In genomic region chr4:140103341-140104027, GRCm38 (mm10) we compare ENCODE assay signal across 10 mouse cellular contexts.
DNase-seq lines count a peak whose midpoint lies in the region; ATAC-seq and TF ChIP-seq lines count a peak whose summit lies in the region.
"Had no signal": no experiment of that assay in that cellular context is flagged by ENCODE, and none has a peak within 500 bp of the region (broad histone marks: within the 10 kb centered on the region; RNA-seq: fewer than 3 reads in every experiment).

No protein-coding gene starts in this region.

- no peaks in the 10 kb centered on the region for H3K36me3 ChIP-seq in liver, embryonic 11.5 days (ENCODE audit: control insufficient read depth, insufficient read depth, low read length)
- H3K36me3 ChIP-seq in liver, postnatal 0 days (replicated peaks; ENCODE audit: insufficient read depth, low read length) = no peaks in the 10 kb centered on the region
- no peaks in the 10 kb centered on the region for H3K36me3 ChIP-seq in embryonic facial prominence, embryonic 15.5 days
- no peaks in the 10 kb centered on the region for H3K36me3 ChIP-seq in limb, embryonic 11.5 days (ENCODE audit: control insufficient read depth, insufficient read depth, low read length)
- no peaks in the 10 kb centered on the region for H3K36me3 ChIP-seq in stomach, embryonic 15.5 days

- H3K4me3 ChIP-seq in liver, embryonic 11.5 days (ENCODE audit: low read depth, low read length) = no peak overlapping the region
- H3K4me3 ChIP-seq in liver, postnatal 0 days (ENCODE audit: low read depth, low read length) = no peak overlapping the region
- peak overlapping the region; percentile 2; the same call in 1 of the 2 replicates for H3K4me3 ChIP-seq in embryonic facial prominence, embryonic 15.5 days (replicated peaks)
- H3K4me3 ChIP-seq in limb, embryonic 11.5 days (ENCODE audit: low read depth, low read length) = no peak overlapping the region
- peak overlapping the region; percentile 23 for H3K4me3 ChIP-seq in stomach, embryonic 15.5 days (replicated peaks)

- no peak for TF ChIP-seq EP300 in liver, postnatal 0 days (IDR thresholded peaks at IDR 0.05; ENCODE audit: low read depth)

- TF ChIP-seq CTCF in liver, postnatal 0 days (IDR thresholded peaks at IDR 0.05; ENCODE audit: low read depth) = no peak

- peaks cover 33% of the 10 kb centered on the region for H3K27me3 ChIP-seq in liver, embryonic 11.5 days (replicated peaks; ENCODE audit: control insufficient read depth, insufficient read depth, low read length)
- H3K27me3 ChIP-seq in liver, postnatal 0 days (ENCODE audit: insufficient read depth, low read length) = peaks cover 12% of the 10 kb centered on the region
- peaks cover 42% of the 10 kb centered on the region for H3K27me3 ChIP-seq in embryonic facial prominence, embryonic 15.5 days
- H3K27me3 ChIP-seq in limb, embryonic 11.5 days (ENCODE audit: control insufficient read depth, insufficient read depth, low read length) = peaks cover 23% of the 10 kb centered on the region
- H3K27me3 ChIP-seq in stomach, embryonic 15.5 days (replicated peaks) = peaks cover 17% of the 10 kb centered on the region

- H3K9ac ChIP-seq in liver, embryonic 11.5 days (ENCODE audit: low read depth, low read length) = no peak overlapping the region
- H3K9ac ChIP-seq in liver, postnatal 0 days (replicated peaks) = no peak overlapping the region
- H3K9ac ChIP-seq in embryonic facial prominence, embryonic 15.5 days = no peak overlapping the region
- no peak overlapping the region for H3K9ac ChIP-seq in limb, embryonic 11.5 days (ENCODE audit: low read length)
- no peak overlapping the region for H3K9ac ChIP-seq in stomach, embryonic 15.5 days

- 4% methylated on average over 28 of the region's 28 CpGs for WGBS in liver, embryonic 11.5 days
- 7% methylated on average over 26 of the region's 28 CpGs for WGBS in liver, postnatal 0 days (ENCODE audit: insufficient replicate concordance)
- WGBS in embryonic facial prominence, embryonic 15.5 days = 2% methylated on average over 28 of the region's 28 CpGs
- 1% methylated on average over 28 of the region's 28 CpGs for WGBS in limb, embryonic 11.5 days
- 4% methylated on average over 28 of the region's 28 CpGs for WGBS in stomach, embryonic 15.5 days

- no peak for DNase-seq in liver, embryonic 11.5 days (ENCODE audit: low spot score)
- no peak for DNase-seq in liver, postnatal 0 days
- DNase-seq in limb, embryonic 11.5 days (ENCODE audit: low spot score) = peak; percentile 25
- no peak for DNase-seq in frontal cortex, postnatal 10 days (ENCODE audit: low spot score in 2 of 2)
- DNase-seq in layer of hippocampus, adult 11-12 months (ENCODE audit: low spot score) = no peak
- DNase-seq: thymus, postnatal 25 days had no signal

- H3K4me1 ChIP-seq in liver, embryonic 11.5 days (replicated peaks; ENCODE audit: control insufficient read depth, insufficient read depth, low read length) = no peaks in the 10 kb centered on the region
- no peaks in the 10 kb centered on the region for H3K4me1 ChIP-seq in liver, postnatal 0 days (ENCODE audit: insufficient read depth)
- peaks cover 12% of the 10 kb centered on the region for H3K4me1 ChIP-seq in embryonic facial prominence, embryonic 15.5 days
- H3K4me1 ChIP-seq in limb, embryonic 11.5 days (ENCODE audit: control insufficient read depth, insufficient read depth, low read length) = peaks cover under 1% of the 10 kb centered on the region; the same call in 1 of the 2 replicates
- 0 out of 2 replicates have a peak, but pooled peaks cover 11% of the 10 kb centered on the region for H3K4me1 ChIP-seq in stomach, embryonic 15.5 days

- H3K9me3 ChIP-seq in liver, embryonic 11.5 days (ENCODE audit: control insufficient read depth, low read length) = no peaks in the 10 kb centered on the region
- no peaks in the 10 kb centered on the region for H3K9me3 ChIP-seq in liver, postnatal 0 days (ENCODE audit: low read length)
- no peaks in the 10 kb centered on the region for H3K9me3 ChIP-seq in embryonic facial prominence, embryonic 15.5 days (replicated peaks)
- H3K9me3 ChIP-seq in limb, embryonic 11.5 days (ENCODE audit: control insufficient read depth, low read length) = no peaks in the 10 kb centered on the region
- H3K9me3 ChIP-seq in stomach, embryonic 15.5 days = no peaks in the 10 kb centered on the region

- H3K27ac ChIP-seq in liver, embryonic 11.5 days (ENCODE audit: low read depth, low read length) = no peak overlapping the region
- no peak overlapping the region for H3K27ac ChIP-seq in liver, postnatal 0 days (ENCODE audit: low read depth)
- no peak overlapping the region for H3K27ac ChIP-seq in embryonic facial prominence, embryonic 15.5 days (replicated peaks)
- H3K27ac ChIP-seq in limb, embryonic 11.5 days (replicated peaks; ENCODE audit: low read depth, low read length) = no peak overlapping the region
- no peak overlapping the region for H3K27ac ChIP-seq in stomach, embryonic 15.5 days

- H3K4me2 ChIP-seq in liver, embryonic 11.5 days = peak overlapping the region; percentile 13; the same call in 1 of the 2 replicates
- no peak overlapping the region for H3K4me2 ChIP-seq in liver, postnatal 0 days (ENCODE audit: low read depth, low read length)
- H3K4me2 ChIP-seq in embryonic facial prominence, embryonic 15.5 days (replicated peaks) = peak overlapping the region; percentile 23
- no peak overlapping the region for H3K4me2 ChIP-seq in limb, embryonic 11.5 days (ENCODE audit: low read depth, severe bottlenecking)
- peak overlapping the region; percentile 40 for H3K4me2 ChIP-seq in stomach, embryonic 15.5 days

- ATAC-seq in liver, embryonic 11.5 days (replicated peaks; ENCODE audit: low FRiP score) = no peak
- no peak for ATAC-seq in liver, postnatal 0 days
- ATAC-seq in embryonic facial prominence, embryonic 15.5 days (ENCODE audit: insufficient number of reproducible peaks, low FRiP score, low TSS enrichment, low read depth) = no peak
- no peak for ATAC-seq in limb, embryonic 11.5 days (ENCODE audit: insufficient number of reproducible peaks, low FRiP score, low TSS enrichment, low read depth)
- ATAC-seq in stomach, embryonic 15.5 days (ENCODE audit: insufficient read depth, low FRiP score, low read depth) = 0 out of 2 replicates have a peak, but pooled peaks have one; percentile 20
- no peak for ATAC-seq in cerebellum, adult (ENCODE audit: insufficient number of reproducible peaks, low FRiP score, low TSS enrichment)
- ATAC-seq: Patski had no signal

Comparison
In these comparisons a context has a peak if more than half of its experiments do, and no peak if none do; other contexts are left out.
1. H3K4me2 ChIP-seq: peak in liver, embryonic 11.5 days (single experiment), embryonic facial prominence, embryonic 15.5 days (single experiment) and stomach, embryonic 15.5 days (single experiment); none in liver, postnatal 0 days (single experiment) and limb, embryonic 11.5 days (single experiment).
2. H3K4me3 ChIP-seq: peak in embryonic facial prominence, embryonic 15.5 days (single experiment) and stomach, embryonic 15.5 days (single experiment); none in liver, embryonic 11.5 days (single experiment), liver, postnatal 0 days (single experiment) and limb, embryonic 11.5 days (single experiment).